Mouse (Mus musculus) spleen, adult 2 months (tissue): Measurements from ENCODE around the gene Actn1. TPM values are rescaled to one million over a fixed set of nuclear protein-coding genes. Genes with fewer than 3 reads are reported as not detected.
A peak's percentile ranks its signal among the peaks of the same experiment; 100 is the strongest.

ENCODE experiments used
- DNase-seq, 2 experiments: peaks; one replicate each; pipeline versions ENCODE4 v3.0.0 to v3.0.0-alpha.2; 2012 to 2021; ENCODE audit warnings: low spot score in 2 of 2, low read depth in 1 of 2
- H3K27ac ChIP-seq: fragments of 200-500 bp; 2 replicates; pipeline ENCODE4 v1.5.1; 2012; ENCODE audit warnings: low read length, inconsistent platforms; ENCODE audit not compliant: insufficient read depth
- H3K27me3 ChIP-seq: fragments of 200-500 bp; 2 replicates; pipeline ENCODE4 v1.6.1; 2012; ENCODE audit warnings: mild to moderate bottlenecking, moderate library complexity, low read length, inconsistent platforms; ENCODE audit not compliant: control insufficient read depth, insufficient read depth
- H3K36me3 ChIP-seq: fragments of 200-500 bp; 2 replicates; pipeline ENCODE4 v1.6.1; 2012; ENCODE audit warnings: mild to moderate bottlenecking, low read length, inconsistent platforms; ENCODE audit not compliant: control insufficient read depth, insufficient read depth
- H3K4me1 ChIP-seq: fragments of 200-500 bp; 2 replicates; pipeline ENCODE4 v1.6.1; 2011; ENCODE audit warnings: inconsistent platforms; ENCODE audit not compliant: control insufficient read depth, insufficient read depth, insufficient read length
- H3K4me3 ChIP-seq: fragments of 200-500 bp; 2 replicates; pipeline ENCODE4 v1.5.1; 2011; ENCODE audit warnings: mild to moderate bottlenecking, inconsistent platforms; ENCODE audit not compliant: insufficient read depth, insufficient read length; ENCODE audit errors: extremely low read depth
- CTCF ChIP-seq: fragments of 200-500 bp; IDR thresholded peaks from 2 replicates; pipeline ENCODE4 v1.5.1; 2011; ENCODE audit warnings: mild to moderate bottlenecking, inconsistent platforms; ENCODE audit not compliant: insufficient read depth, insufficient read length, insufficient replicate concordance; ENCODE audit errors: extremely low read depth
- POLR2A ChIP-seq: fragments of 200-500 bp; IDR thresholded peaks from 2 replicates; pipeline ENCODE4 v1.6.1; 2011; ENCODE audit warnings: low read depth, low read length, inconsistent platforms
- WGBS: fragments of 180-500 bp; shearing (Covaris S2); methylation state at CpG from one replicate; pipeline ENCODE4 v1.1.7; 2018; 5-methylcytosine and 5-hydroxymethylcytosine counted together
- polyA plus RNA-seq: library from polyadenylated mRNA; depleted of rRNA; stranded (reverse); fragments of >200 nt; gene quantifications from 2 replicates; pipeline ENCODE4 v1.2.3, GENCODE M21; 2012

The Actn1 gene
- polyA plus RNA-seq, 1 experiment: 84.7 TPM

- H3K4me3 ChIP-seq: no peak overlapping the region
- H3K4me1 ChIP-seq: peaks cover 7% of the 10 kb centered on the region; the same call in 1 of the 2 replicates
- TF ChIP-seq CTCF (no peak), POLR2A (no peak)
- 75% methylated on average over 4 of the region's 4 CpGs for WGBS
- H3K27me3 ChIP-seq: no peaks in the 10 kb centered on the region
- no peaks in the 10 kb centered on the region for H3K36me3 ChIP-seq
- H3K27ac ChIP-seq: no peak overlapping the region
- no peak for DNase-seq
Measured at GRCm38 (mm10) chr12:80232840-80233218, 27.3 kb downstream of the Actn1 start.

- Histone ChIP-seq H3K4me3 (no peak overlapping the region), H3K4me1 (peaks cover 7% of the 10 kb centered on the region; the same call in 1 of the 2 replicates), H3K36me3 (no peaks in the 10 kb centered on the region), H3K27ac (0 out of 2 replicates have a peak overlapping the region, but pooled peaks have one; percentile 26), H3K27me3 (no peaks in the 10 kb centered on the region)
- WGBS: 88% methylated on average over 9 of the region's 9 CpGs
- TF ChIP-seq POLR2A: no peak
- no peak for TF ChIP-seq CTCF
- DNase-seq: no peak
Measured at GRCm38 (mm10) chr12:80232076-80232839, 27.9 kb downstream of the Actn1 start.

GRCm38 (mm10) chr12:80231317-80231716 lies 28.9 kb downstream of the Actn1 start:
- Histone ChIP-seq H3K4me1 (peaks cover 7% of the 10 kb centered on the region; the same call in 1 of the 2 replicates), H3K36me3 (no peaks in the 10 kb centered on the region), H3K27me3 (no peaks in the 10 kb centered on the region), H3K4me3 (no peak overlapping the region), H3K27ac (peak overlapping the region; percentile 52; the same call in 1 of the 2 replicates)
- TF ChIP-seq CTCF (no peak), POLR2A (no peak)
- no peak for DNase-seq
- WGBS: 14% methylated on average over 5 of the region's 5 CpGs

GRCm38 (mm10) chr12:80230854-80231253 lies 29.3 kb downstream of the Actn1 start:
- H3K27ac ChIP-seq: peak overlapping the region; percentile 54; the same call in 1 of the 2 replicates
- no peaks in the 10 kb centered on the region for H3K36me3 ChIP-seq
- WGBS: 73% methylated on average over 5 of the region's 5 CpGs
- DNase-seq: no peak
- no peak for TF ChIP-seq CTCF
- TF ChIP-seq POLR2A: no peak
- H3K4me3 ChIP-seq: no peak overlapping the region
- peaks cover 7% of the 10 kb centered on the region; the same call in 1 of the 2 replicates for H3K4me1 ChIP-seq
- H3K27me3 ChIP-seq: no peaks in the 10 kb centered on the region

GRCm38 (mm10) chr12:80230111-80230700 lies 30.0 kb downstream of the Actn1 start:
- Histone ChIP-seq H3K36me3 (no peaks in the 10 kb centered on the region), H3K4me1 (peaks cover 3% of the 10 kb centered on the region; the same call in 1 of the 2 replicates), H3K27ac (peak overlapping the region; percentile 54; the same call in 1 of the 2 replicates), H3K4me3 (no peak overlapping the region), H3K27me3 (no peaks in the 10 kb centered on the region)
- WGBS: 25% methylated on average over 10 of the region's 10 CpGs
- TF ChIP-seq POLR2A: no peak
- DNase-seq: peak in 1 of 2 experiments; percentile 11

- Histone ChIP-seq H3K27ac (peak overlapping the region; percentile 49), H3K4me1 (peaks cover 3% of the 10 kb centered on the region; the same call in 1 of the 2 replicates), H3K36me3 (no peaks in the 10 kb centered on the region), H3K4me3 (no peak overlapping the region), H3K27me3 (no peaks in the 10 kb centered on the region)
- DNase-seq: no peak
- WGBS: 33% methylated on average over 5 of the region's 5 CpGs
- TF ChIP-seq CTCF: no peak
- no peak for TF ChIP-seq POLR2A
Measured at GRCm38 (mm10) chr12:80229010-80229800, 31.0 kb downstream of the Actn1 start.
